Mouse (Mus musculus) mouse trophoblast stem cell (cell line): ENCODE results near the gene Tedc1.

ENCODE experiments used
- in situ Hi-C, 2 experiments: fragments of 300-500 bp; cut with MseI, MboI; formaldehyde crosslinking; loops; 2 replicates in 1 of 2; 3 replicates in 1 of 2; pipeline ENCODE4 v1.15.1; 2025

Tedc1 gene

GRCm38 (mm10) chr12:113155887-113156539 lies at the start of gene Tedc1:
Tedc1 (plus strand) TSS chr12:113156421.
- in situ Hi-C loops = no loop called here

GRCm38 (mm10) chr12:113107431-113108124 lies 48.6 kb upstream of the Tedc1 start:
- in situ Hi-C loops = no loop called here

GRCm38 (mm10) chr12:113108528-113109283 lies 47.5 kb upstream of the Tedc1 start:
- in situ Hi-C loops = no loop called here

- in situ Hi-C loops = no loop called here
Observed at GRCm38 (mm10) chr12:113109801-113110200, 46.4 kb upstream of the Tedc1 start.

- in situ Hi-C loops = no loop called here
Observed at GRCm38 (mm10) chr12:113114141-113114540, 42.1 kb upstream of the Tedc1 start.

- in situ Hi-C loops = no loop called here
Observed at GRCm38 (mm10) chr12:113114856-113115538, 41.2 kb upstream of the Tedc1 start.

GRCm38 (mm10) chr12:113119516-113120410 lies 36.5 kb upstream of the Tedc1 start:
- in situ Hi-C loops = no loop called here

GRCm38 (mm10) chr12:113124726-113125125 lies 31.5 kb upstream of the Tedc1 start:
- in situ Hi-C loops = no loop called here

- in situ Hi-C loops = no loop called here
Observed at GRCm38 (mm10) chr12:113130732-113131131, 25.5 kb upstream of the Tedc1 start.

- in situ Hi-C loops = no loop called here
Observed at GRCm38 (mm10) chr12:113131601-113132000, 24.6 kb upstream of the Tedc1 start.

- in situ Hi-C loops = no loop called here
Observed at GRCm38 (mm10) chr12:113132567-113132966, 23.7 kb upstream of the Tedc1 start.

GRCm38 (mm10) chr12:113133260-113133659 lies 23.0 kb upstream of the Tedc1 start:
- in situ Hi-C loops = no loop called here

- in situ Hi-C loops = no loop called here
Observed at GRCm38 (mm10) chr12:113133861-113134403, 22.3 kb upstream of the Tedc1 start.

- in situ Hi-C loops = no loop called here
Observed at GRCm38 (mm10) chr12:113134502-113134901, 21.7 kb upstream of the Tedc1 start.

- in situ Hi-C loops = no loop called here
Observed at GRCm38 (mm10) chr12:113135401-113135800, 20.8 kb upstream of the Tedc1 start.

- in situ Hi-C loops = no loop called here
Observed at GRCm38 (mm10) chr12:113136492-113137020, 19.7 kb upstream of the Tedc1 start.

GRCm38 (mm10) chr12:113137260-113138213 lies 18.7 kb upstream of the Tedc1 start:
- in situ Hi-C loops = no loop called here

- in situ Hi-C loops = no loop called here
Observed at GRCm38 (mm10) chr12:113138291-113138690, 17.9 kb upstream of the Tedc1 start.
